Mouse (Mus musculus): Measurements from ENCODE around the gene Aco1. TPM values are rescaled to one million over a fixed set of nuclear protein-coding genes. Genes with fewer than 3 reads are reported as not detected.

Gene Aco1
- total RNA-seq, 2 experiments from 2014 or later = 37.8 to 42.7 TPM

- DNase-seq (ENCODE audit: low spot score in 2 of 2) = no peak
Measured at GRCm38 (mm10) chr4:40207701-40208100, 64.8 kb downstream of the Aco1 start.

DNA sequence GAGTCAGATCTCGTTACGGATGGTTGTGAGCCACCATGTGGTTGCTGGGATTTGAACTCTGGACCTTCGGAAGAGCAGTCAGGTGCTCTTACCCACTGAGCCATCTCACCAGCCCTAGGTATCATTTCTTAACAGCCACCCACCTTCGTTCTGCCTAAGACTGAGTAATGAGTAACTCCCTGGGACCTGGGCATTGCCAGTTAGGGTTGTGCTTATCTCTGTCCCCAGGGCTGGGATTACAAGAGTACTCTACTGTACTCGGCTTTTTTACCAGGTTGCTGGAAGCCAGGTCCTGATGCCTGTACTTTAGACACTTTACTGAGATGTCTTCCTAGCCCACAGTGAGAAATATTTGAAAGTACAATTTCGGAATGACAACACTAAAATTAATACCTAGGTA, 69.3 kb downstream of the Aco1 start:
- DNase-seq (ENCODE audit: low spot score in 2 of 2) = no peak

GRCm38 (mm10) chr4:40217910-40218309, 75.0 kb downstream of the Aco1 start:
- no peak for DNase-seq (ENCODE audit: low spot score in 2 of 2)

DNA sequence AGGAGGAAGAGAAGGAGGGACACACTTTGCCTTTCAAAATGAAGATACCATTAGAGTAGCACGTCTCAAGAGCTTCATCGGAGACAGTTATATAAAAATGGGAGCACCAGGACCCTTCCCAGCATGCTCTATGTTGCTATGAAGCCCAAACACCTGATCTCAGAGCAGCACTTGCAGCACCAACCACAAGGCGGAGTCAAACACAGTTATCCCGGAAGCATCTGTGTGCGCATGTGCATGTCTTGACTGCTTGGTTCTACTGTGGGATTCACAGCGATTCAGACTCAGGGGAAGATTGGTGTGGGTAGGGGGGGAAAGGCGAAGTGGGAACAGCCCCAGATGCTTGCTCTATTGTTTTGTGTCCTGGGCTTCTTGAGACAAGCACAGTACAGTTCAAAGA, 75.5 kb downstream of the Aco1 start:
- no peak for DNase-seq (ENCODE audit: low spot score in 2 of 2)

DNA sequence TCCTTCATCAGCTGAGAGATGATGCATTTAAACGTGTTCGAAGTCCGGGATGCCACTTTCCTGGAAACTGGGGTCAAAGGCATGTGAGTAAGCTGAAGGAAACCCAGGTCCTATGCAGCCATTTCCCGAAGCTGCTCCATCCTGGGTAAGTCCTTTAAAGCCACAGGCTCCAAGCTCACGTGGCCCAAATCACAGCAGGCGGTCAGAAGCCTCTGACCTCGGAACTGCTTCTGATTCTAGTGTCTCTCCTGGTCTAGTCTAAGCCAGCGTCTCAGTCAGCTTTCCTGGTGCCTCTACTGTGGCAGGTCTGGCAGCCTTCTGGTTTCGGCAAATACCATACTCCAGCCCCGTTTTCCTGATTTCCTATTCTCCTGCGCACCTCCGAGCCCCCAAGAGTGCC, 77.6 kb downstream of the Aco1 start:
- DNase-seq (ENCODE audit: low spot score in 2 of 2) = no peak

- no peak for DNase-seq (ENCODE audit: low spot score in 2 of 2)
Measured at GRCm38 (mm10) chr4:40221004-40221760, 78.3 kb downstream of the Aco1 start.

DNA sequence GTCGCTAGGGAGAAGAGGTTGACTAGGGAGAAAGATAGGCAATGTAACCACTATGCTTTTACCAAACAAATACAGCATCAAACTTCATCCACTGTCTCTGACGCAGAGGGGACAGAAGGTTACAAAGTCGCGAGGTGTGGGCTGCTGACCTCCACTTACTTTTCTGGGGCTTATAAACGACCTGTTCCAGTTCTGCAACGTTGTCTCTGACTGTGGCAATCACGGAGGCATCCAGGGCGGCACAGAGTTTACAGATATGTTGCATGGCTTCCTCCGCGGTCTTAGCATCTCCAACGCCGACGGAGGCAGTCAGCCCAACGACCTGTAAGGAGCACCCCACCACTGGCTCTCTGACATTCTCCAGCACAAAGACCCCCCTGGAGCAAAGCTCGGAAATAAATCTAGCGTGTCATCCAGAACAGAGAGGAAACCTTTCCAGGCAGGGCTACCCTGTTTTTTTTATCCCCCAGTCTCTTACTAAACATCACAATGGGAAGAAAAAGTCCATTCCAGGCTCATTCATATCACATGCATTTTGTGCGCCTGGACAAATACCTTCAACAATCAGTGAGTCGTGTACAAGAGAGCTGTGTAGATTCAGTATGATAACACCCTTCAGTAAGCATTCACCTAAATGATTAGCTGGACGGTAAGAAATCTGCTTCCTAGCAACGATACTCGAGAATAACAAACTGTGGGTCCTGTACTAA, 79.2 kb downstream of the Aco1 start:
- DNase-seq (ENCODE audit: low spot score in 2 of 2) = no peak

- no peak for DNase-seq (ENCODE audit: low spot score in 2 of 2)
Measured at GRCm38 (mm10) chr4:40226095-40226494, 83.2 kb downstream of the Aco1 start.

DNA sequence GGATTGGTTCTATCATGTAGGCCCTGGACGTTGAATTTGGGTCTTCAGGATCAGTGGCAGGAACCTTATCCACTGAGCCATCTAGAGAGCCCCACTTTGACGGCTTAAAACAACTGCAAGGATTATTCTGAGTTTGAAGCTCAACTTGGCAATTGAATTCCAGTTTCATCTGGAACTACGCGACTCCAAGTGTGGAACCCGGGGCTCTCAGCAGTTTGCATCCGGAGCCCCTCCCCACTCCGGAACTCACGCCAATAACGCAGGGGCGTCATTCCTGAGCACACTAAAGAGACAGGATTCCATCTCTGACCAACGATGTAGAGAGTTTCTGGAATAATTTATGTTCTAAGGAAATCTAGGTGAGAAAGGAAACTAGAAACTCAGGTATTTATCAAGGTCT, 84.2 kb downstream of the Aco1 start:
- no peak for DNase-seq (ENCODE audit: low spot score in 2 of 2)

DNA sequence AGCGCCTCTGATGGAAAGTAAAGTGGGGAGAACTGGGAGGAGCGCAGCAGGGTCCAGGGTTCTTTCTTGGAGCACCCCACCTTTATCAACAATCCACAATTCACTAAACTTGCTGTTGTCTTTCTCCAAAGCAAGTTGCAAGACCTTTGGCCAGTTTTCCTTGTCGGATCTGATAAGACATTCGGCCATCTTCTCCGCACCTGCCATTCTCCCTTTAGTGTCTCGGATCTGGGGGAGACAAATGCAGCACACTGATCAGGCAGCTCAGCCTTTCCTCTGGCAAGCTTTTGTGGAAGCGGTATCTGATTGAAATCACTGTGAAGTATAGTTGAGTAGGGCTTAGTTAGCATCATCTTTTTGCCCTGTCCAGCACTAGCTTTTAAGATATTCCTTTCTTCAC, 85.0 kb downstream of the Aco1 start:
- DNase-seq (ENCODE audit: low spot score in 2 of 2) = no peak

DNA sequence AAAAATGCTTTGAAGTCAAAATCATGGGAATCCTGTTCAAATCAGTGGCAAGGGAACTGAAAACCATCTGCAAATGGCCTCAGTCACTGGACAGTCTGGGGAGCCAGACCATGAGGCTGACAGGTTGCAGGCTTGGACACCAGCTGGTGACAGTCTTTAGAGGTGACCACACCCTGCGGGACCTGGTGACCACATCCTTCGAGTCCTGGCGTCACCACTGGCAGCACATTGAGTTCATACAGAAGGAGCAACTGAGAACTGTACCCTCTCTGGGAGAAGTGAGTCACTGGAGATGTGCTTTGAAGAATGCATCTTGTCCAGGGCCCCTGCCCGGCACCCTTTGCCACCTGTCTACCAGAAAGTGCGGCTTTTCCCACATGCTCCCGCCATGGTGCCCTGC, 86.8 kb downstream of the Aco1 start:
- DNase-seq (ENCODE audit: low spot score in 2 of 2) = no peak

GRCm38 (mm10) chr4:40233062-40233664, 90.3 kb downstream of the Aco1 start:
- no peak for DNase-seq (ENCODE audit: low spot score in 2 of 2)

GRCm38 (mm10) chr4:40234256-40234655, 91.4 kb downstream of the Aco1 start:
- no peak for DNase-seq (ENCODE audit: low spot score in 2 of 2)

- no peak for DNase-seq (ENCODE audit: low spot score in 2 of 2)
Measured at GRCm38 (mm10) chr4:40236829-40237228, 93.9 kb downstream of the Aco1 start.

- peak in 1 of 2 experiments; percentile 60 for DNase-seq (ENCODE audit: low spot score in 2 of 2)
Measured at GRCm38 (mm10) chr4:40238483-40239408, 95.9 kb downstream of the Aco1 start.

GRCm38 (mm10) chr4:40239409-40240271, 96.8 kb downstream of the Aco1 start, which contains the start of gene Ddx58:
Gene Ddx58 (minus strand): TSS chr4:40239828.
- peak in 1 of 2 experiments; percentile 45 for DNase-seq (ENCODE audit: low spot score in 2 of 2)

DNA sequence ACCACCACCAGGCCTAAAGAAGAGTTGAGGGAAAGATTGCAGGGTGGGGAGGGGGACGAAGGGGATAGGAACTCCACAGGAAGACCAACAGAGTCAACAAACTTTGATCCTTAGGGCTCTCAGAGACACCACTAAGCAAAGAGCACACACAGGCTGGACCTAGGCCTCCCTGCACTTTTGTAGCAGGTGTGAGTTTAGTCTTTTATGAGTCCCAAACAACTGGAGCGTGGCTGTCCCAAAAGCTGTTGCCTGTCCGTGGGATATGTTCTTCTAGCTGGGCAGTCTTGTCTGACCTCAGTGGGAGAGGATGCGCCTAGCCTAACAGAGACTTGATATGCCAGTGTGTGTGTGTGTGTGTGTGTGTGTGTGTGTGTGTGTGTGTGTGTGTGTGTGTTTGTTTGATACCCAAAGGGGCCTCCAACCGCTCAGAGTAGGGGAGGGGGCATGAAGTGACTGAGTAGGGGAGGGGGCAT, 97.4 kb downstream of the Aco1 start:
- DNase-seq (ENCODE audit: low spot score in 2 of 2) = no peak

GRCm38 (mm10) chr4:40241928-40242327, 99.0 kb downstream of the Aco1 start:
- DNase-seq (ENCODE audit: low spot score in 2 of 2) = no peak

GRCm38 (mm10) chr4:40243006-40243405, 100.1 kb downstream of the Aco1 start:
- DNase-seq (ENCODE audit: low spot score in 2 of 2) = no peak

GRCm38 (mm10) chr4:40244035-40244434, 101.2 kb downstream of the Aco1 start:
- no peak for DNase-seq (ENCODE audit: low spot score in 2 of 2)

Data from gastrocnemius, postnatal 4 days (tissue).